Mouse (Mus musculus) small intestine, adult 2 months (tissue): ENCODE results near the gene Serpine2.

Experiments
- CTCF ChIP-seq: fragments of 200-500 bp; IDR thresholded peaks from 2 replicates; pipeline ENCODE4 v1.5.1; 2012; ENCODE audit warnings: low read depth, mild to moderate bottlenecking, control low read depth, inconsistent platforms, low read length, moderate library complexity, mixed read lengths; ENCODE audit not compliant: insufficient replicate concordance, insufficient read length; ENCODE audit errors: extremely low read depth
- POLR2A ChIP-seq: fragments of 200-500 bp; IDR thresholded peaks from 2 replicates; pipeline ENCODE4 v1.6.1; 2012; ENCODE audit warnings: low read depth, mild to moderate bottlenecking, control low read depth, inconsistent platforms, low read length, moderate library complexity

- no peak for TF ChIP-seq POLR2A
- TF ChIP-seq CTCF, result no peak
Observed at GRCm38 (mm10) chr1:79905241-79905640, 44.3 kb upstream of the Serpine2 start.
